Mouse (Mus musculus): Measurements from ENCODE around the gene Kctd11. TPM values are rescaled to one million over a fixed set of nuclear protein-coding genes. Genes with fewer than 3 reads are reported as not detected.

Kctd11 gene
- total and polyA plus RNA-seq, 3 experiments = 3.2 to 5.7 (median 4.9) TPM

DNA sequence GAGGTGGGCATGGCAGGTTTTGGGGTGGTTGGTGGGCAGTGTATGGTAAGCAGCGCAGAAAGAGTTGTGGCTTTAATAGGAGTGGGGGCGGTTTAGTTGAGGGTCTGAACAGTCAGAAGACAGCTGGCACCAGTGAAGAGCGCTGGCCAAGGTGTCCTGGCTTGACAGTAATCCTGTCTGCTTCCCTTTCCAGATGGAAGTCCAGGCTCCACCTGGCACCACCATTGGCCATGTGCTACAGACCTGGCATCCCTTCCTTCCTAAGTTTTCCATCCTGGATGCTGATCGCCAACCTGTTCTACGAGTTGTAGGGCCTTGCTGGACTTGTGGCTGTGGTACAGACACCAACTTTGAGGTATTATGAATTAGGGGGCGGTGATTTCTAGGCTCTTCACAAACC lies 33.2 kb downstream of the Kctd11 start:
- DNase-seq = no peak

DNA sequence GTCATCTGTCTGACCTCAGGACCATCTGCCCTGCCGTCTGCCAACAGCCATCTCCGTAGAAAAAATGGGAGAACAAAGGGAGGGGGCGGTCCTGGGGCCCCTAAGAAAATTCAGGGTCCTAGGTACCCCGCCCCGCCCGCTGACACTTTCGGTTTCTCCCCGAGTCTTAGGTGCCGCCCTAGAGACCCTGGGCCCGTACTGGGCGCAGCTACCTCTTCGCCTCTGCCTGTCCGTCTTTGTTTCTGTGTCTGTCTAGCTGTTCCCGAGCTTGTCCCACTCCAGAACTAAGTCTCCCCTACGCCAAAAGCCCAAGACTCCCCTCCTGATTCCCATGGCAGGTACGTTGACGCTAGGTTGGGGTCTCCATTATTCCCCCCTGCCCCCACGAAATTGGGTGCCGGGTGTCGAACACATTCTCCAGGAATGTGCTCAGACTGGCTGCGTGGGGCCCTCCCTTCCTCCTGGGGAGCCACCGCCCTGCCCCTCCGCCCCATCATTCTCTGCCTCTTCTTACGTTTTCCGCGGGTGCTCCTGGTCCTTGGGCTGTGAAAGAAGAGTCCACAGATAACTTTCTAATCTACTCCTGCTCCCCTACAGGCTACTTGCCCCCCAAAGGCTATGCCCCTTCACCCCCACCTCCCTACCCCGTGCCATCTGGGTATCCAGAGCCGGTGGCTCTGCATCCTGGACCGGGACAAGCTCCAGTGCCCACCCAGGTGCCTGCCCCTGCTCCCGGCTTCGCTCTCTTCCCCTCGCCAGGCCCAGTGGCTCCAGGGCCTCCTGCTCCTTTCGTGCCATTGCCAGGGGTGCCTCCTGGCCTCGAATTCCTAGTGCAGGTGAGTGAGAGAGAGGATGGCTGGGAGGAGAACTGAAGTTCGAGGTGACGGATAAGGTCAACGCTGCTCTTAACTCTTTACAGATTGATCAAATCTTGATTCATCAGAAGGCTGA lies 34.2 kb downstream of the Kctd11 start:
- peak; percentile 43 for DNase-seq

DNA sequence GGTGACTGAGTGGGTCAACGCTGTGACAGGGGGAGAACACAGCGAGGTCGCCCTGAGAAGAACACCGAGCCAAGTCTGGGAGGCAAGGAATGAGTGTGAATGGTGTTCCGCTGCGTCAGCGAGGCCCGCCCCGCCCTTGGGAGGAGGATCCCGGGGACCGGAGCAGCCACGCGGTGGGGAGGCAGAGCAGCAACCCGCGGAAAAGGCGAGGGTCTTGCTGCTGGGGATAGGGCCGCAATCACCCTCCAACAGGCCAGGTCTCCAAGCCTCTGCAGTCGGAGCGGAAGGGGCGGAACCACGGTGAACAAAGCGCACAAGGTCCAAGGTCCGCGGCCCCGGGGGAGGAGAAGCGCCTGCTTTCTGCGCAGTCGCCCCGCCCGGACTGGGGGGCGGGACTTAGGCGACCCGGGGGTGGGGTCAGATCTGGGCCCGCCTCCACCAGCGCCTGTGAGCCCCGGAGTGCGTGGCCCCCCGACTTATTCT lies 35.0 kb downstream of the Kctd11 start, which contains the start of gene Plscr3:
TSS of gene Plscr3 (plus strand) at position 179 of the 483 bp plus-strand sequence.
- peak; percentile 95 for DNase-seq

DNA sequence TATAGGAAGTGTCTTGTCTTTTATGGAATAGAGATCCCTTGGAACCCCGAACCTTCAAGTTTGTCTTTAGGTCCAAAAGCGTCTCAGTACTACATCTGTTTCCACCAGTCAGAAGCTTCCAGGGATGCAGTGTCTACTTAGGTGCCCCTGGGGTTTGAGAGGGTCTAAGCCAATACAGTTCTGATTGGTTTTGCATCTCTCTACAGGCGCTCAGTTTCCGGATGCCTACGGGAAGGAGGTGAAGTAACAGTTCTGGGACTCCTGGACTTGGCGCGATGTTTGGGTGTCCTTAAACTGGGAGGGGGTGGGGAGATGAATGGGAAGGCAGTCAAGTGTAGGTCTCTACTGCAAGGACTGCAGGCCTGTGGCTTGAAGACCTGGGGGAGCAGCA lies 42.5 kb downstream of the Kctd11 start:
- no peak for DNase-seq

DNA sequence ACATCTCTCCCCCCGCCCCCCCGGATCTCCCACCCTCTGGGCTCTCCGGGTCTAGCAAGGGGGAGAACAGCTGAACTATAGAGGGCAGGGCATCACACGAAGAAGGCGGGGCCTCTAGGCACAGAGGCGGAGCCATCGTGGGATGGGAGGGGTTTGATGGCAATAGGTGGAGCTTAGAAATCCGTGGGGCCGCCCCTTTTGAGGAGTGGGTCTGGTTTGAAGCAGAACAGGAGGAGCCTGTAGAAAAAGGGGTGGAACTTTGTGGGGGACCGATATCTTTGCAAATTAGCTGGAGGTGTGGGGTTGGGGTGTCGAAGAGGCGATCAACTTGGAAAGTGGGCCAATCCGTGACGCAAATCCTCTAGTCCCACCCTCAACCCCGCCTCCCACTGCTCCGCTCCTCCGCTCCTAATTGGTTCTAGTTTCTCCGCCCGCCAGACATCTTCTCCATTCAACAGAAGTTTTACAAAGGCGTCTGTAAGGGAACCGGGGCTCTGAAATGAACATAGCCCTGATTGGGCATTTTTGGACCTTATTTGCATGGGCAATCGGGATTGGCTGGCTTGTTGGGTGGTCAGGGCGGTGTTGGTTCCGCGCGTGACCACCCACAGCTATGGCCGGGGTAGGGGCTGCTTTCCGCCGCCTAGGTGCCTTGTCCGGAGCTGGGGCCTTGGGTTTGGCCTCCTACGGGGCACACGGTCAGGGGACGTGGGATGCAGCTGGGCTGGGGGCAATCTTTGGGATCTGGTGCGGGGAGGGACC lies 43.1 kb downstream of the Kctd11 start, which contains the start of gene Tmem256:
TSS of gene Tmem256 (plus strand) at position 563 of the 762 bp plus-strand sequence.
- peak; percentile 97 for DNase-seq

DNA sequence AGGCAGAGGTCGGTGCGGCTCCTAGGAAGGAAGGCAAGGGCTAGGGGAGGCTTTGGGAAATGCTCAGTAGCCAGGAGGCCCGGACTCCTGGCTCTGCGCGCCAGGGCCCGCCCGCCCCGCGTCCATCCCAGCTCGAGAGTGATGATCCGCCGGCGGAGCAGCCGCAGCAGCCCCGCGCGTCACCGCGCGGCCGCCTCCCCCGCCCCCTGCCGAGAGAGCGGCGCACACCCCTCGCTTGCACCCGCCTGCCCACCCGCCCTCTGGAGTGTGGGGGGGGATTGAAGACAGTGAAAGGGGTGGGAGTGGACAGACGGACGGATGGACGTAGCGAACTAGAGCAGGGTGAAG lies 43.6 kb downstream of the Kctd11 start, which contains the start of gene Nlgn2:
TSS of gene Nlgn2 (minus strand) at position 181 of the 348 bp plus-strand sequence.
- DNase-seq = no peak

DNA sequence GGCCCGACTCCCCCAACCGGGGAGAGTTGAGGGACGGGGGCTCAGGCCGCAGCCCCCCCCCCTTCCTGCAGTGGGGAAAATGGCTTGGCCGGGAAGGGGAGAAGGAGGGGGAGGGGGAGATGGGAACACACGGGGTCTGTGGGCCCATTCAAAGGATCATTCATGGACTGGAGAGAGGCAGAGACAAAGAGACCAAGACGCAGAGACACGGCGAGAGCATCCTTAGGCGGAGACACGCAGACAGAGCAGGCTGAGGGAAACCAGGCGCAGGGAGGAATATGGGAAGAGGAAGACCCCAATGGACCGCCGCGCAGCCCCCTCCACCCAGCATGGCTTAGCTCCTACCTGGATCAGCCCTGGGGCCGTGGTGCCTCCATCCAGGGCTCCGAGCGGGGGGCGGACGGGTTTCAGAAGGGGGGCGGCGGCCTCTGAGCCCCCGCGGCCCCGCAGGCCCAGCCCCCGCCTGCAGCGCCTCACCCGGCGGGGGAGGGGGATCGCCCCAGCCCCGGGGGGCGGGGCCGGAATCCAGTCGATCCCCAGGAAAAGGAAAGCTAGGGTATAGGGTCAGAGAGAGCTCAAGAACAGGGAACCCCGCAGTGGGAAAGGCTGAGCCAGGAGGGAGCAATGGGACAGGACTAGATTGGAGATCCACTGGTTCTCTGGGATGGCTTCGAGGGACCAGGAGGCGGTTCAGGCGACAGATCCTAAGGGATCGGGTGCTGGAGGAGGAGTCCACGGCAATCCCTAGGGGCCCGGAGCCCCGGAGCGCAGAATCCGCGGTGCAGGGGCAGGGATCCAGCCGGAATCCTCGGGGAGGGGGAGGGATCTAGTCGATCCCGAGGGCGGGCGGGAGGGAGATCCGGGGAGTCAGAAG lies 44.3 kb downstream of the Kctd11 start:
- no peak for DNase-seq

DNA sequence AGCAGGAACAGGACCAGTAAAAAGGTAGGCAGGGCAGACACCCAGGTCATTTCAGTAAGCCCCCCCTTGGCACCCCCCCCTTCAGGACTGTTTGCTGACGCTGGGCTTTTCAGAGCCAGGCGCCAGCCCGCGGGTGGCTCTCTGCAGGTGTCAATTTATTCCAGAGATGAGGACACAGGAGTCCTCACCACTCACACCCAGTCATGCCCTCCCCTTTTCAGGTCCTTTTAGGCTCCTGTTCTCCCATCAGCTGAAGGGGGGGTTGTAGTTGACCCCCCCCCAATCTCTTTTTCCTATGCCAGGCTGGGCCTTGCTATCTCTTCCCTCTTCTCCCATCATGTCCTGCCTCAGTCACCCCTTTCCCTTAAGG lies 45.3 kb downstream of the Kctd11 start:
- no peak for DNase-seq

DNA sequence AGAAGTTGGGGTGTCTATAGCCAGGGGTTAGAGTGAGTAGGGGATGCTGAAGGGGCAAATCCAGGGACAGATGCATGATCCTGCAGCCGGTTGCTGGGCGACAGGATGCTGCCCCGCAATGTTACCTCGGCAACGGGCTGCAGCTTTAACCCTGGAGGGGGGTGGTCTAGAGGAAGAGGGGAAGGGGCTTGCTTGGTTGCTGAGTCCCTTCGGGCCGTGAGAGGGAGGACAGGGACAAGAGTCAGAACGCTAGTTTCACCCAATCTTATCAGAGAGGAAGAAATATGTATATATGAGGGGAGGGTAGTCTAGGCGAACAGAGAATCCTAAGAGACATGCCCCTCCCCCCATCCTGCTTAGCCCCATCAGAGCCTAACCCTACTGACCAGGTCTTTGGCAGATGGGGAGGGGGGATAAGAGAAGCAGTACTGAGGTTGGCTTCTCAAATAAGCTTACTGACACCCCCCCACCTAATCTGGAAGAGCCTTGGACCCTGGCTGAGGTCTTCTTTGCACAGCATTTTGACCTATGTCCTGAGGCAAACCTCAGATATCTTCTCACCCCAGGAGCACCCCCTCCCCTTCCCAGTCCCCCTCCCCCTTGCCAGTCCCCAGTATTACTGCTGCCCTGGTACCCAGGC lies 45.8 kb downstream of the Kctd11 start:
- no peak for DNase-seq

DNA sequence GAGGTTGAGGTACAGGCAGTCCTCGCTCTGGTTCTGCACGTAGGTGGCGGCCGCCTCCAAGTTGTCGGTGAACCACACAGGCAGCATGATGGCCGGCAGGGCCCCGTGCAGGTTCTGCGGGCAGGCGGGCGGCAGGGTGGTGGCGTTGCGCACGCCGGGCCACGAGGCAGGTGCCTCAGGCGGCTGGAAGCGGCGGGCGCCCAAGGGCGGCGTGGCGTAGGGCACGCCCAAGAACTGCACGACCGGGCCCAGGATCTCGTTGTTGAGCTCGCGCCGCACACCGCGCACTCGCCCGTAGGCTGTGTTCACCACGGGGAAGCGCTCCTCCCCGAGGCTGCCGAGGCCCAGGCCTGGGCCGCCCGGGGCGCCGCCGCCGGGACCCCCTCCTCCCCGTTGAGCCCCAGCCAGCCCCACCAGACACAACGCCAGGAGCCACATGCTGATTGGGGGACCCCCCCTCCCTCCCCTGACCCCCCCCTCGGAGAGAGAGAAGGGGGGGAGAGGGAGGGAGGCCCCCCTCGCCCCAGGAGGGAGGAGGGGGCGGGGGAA lies 47.1 kb downstream of the Kctd11 start:
- DNase-seq = peak; percentile 47

DNA sequence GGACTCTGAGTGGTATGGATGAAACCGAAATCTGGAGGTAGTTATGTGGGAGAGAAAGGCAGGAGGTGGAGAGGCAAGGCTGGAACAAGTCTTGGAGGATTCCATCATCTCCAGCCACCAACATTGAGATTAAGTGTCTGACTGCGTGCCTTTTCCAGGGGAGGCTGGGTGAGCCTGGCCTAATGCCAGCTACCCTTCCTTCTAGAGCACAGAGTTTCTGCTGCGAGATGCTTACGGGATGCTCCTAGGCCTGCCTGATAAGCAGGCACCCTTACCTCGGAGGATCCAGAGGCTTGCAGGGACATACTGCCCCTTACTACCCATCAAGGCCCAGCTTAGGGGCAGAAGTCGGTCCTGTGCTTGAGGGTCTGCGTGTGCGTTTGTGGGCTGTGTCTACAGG lies 47.7 kb downstream of the Kctd11 start:
- no peak for DNase-seq

DNA sequence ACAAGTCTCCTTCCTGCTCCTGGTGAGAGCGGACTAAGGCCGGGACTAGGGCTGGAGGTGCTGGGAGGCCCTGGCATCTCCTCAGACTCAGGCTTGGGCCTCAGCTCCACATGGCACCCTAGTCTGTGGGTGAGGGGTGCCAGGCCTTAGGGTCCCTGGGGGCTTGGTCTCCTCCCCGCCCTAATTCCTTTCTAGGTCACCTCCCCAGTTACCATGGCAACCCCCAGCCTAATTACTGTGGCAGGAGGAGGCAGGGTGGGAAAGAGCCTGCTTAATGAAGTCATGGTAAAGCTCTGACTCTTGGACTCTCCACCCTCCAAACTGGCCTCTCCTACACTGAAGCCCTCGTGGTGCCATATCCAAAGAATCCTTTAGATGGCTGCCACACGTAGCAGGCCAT lies 52.4 kb downstream of the Kctd11 start:
- no peak for DNase-seq

Small RNA genes lying within 50 kb of the gene (microRNA-seq; reads per million reads assigned to microRNA genes)
- gene Mir6924 = 0 reads per million in 2 experiments

Other genes with a start within 250 kb of the Kctd11 start
Only the 30 nearest of the 41 such genes appear.
- gene Polr2a, start 122.8 kb downstream of the Kctd11 start, total RNA-seq (2021) = 10 to 100 TPM; 71.4 to 77.9 TPM
- 20.6 and 38.3 TPM in 2 replicates for gene Polr2a, start 122.8 kb downstream of the Kctd11 start, polyA plus RNA-seq (2012; rRNA removed)
- gene Slc35g3, start 119.4 kb downstream of the Kctd11 start, total RNA-seq (2021) = not detected
- not detected in 2 replicates for gene Slc35g3, start 119.4 kb downstream of the Kctd11 start, polyA plus RNA-seq (2012; rRNA removed)
- gene Zbtb4, start 115.5 kb downstream of the Kctd11 start, total RNA-seq (2021) = 10 to 100 TPM; 47.3 to 74.8 TPM
- 66.0 and 73.6 TPM in 2 replicates for gene Zbtb4, start 115.5 kb downstream of the Kctd11 start, polyA plus RNA-seq (2012; rRNA removed)
- 1 to 10 TPM; 1.7 to 3.1 TPM for gene Chrnb1, start 85.5 kb downstream of the Kctd11 start, total RNA-seq (2021)
- 2.7 and 3.0 TPM in 2 replicates for gene Chrnb1, start 85.5 kb downstream of the Kctd11 start, polyA plus RNA-seq (2012; rRNA removed)
- gene Fgf11, start 79.5 kb downstream of the Kctd11 start, total RNA-seq (2021) = 10 to 100 TPM in 1 of 2 experiments, 1 to 10 TPM in 1; 4.6 to 12.8 TPM
- gene Fgf11, start 79.5 kb downstream of the Kctd11 start, polyA plus RNA-seq (2012; rRNA removed) = 6.0 and 13.4 TPM in 2 replicates
- gene Tmem102, start 75.8 kb downstream of the Kctd11 start, total RNA-seq (2021) = 1 to 10 TPM in 1 of 2 experiments, under 1 TPM in 1; 0.23 to 1.1 TPM
- gene Tmem102, start 75.8 kb downstream of the Kctd11 start, polyA plus RNA-seq (2012; rRNA removed) = 0.81 and 0.94 TPM in 2 replicates
- not detected for gene Gm39566, start 66.1 kb downstream of the Kctd11 start, total RNA-seq (2021)
- gene Gm39566, start 66.1 kb downstream of the Kctd11 start, polyA plus RNA-seq (2012; rRNA removed) = not detected in 2 replicates
- not detected for gene Spem2, start 62.9 kb downstream of the Kctd11 start, total RNA-seq (2021)
- gene Spem2, start 62.9 kb downstream of the Kctd11 start, polyA plus RNA-seq (2012; rRNA removed) = 0.09 TPM in 1 of 2 replicates, not detected in the other
- gene Spem1, start 59.2 kb downstream of the Kctd11 start, total RNA-seq (2021) = not detected
- gene Spem1, start 59.2 kb downstream of the Kctd11 start, polyA plus RNA-seq (2012; rRNA removed) = not detected in 2 replicates
- 10 to 100 TPM; 14.6 to 21.8 TPM for gene Nlgn2, start 43.6 kb downstream of the Kctd11 start, total RNA-seq (2021)
- gene Nlgn2, start 43.6 kb downstream of the Kctd11 start, polyA plus RNA-seq (2012; rRNA removed) = 55.0 and 58.6 TPM in 2 replicates
- gene Tmem256, start 42.9 kb downstream of the Kctd11 start, total RNA-seq (2021) = 100 to 1,000 TPM; 139 to 173 TPM
- gene Tmem256, start 42.9 kb downstream of the Kctd11 start, polyA plus RNA-seq (2012; rRNA removed) = 116 and 160 TPM in 2 replicates
- gene Plscr3, start 35.0 kb downstream of the Kctd11 start, total RNA-seq (2021) = 10 to 100 TPM; 50.8 to 53.5 TPM
- gene Plscr3, start 35.0 kb downstream of the Kctd11 start, polyA plus RNA-seq (2012; rRNA removed) = 224 and 230 TPM in 2 replicates
- gene Tnk1, start 22.7 kb downstream of the Kctd11 start, total RNA-seq (2021) = under 1 TPM in 1 of 2 experiments, not detected in 1; 0.38 TPM
- gene Tnk1, start 22.7 kb downstream of the Kctd11 start, polyA plus RNA-seq (2012; rRNA removed) = 0.17 and 0.91 TPM in 2 replicates
- gene Tmem95, start 3.4 kb downstream of the Kctd11 start, total RNA-seq (2021) = not detected
- gene Tmem95, start 3.4 kb downstream of the Kctd11 start, polyA plus RNA-seq (2012; rRNA removed) = not detected in 2 replicates
- under 1 TPM; 0.46 to 0.69 TPM for gene Acap1, start 14.1 kb upstream of the Kctd11 start, total RNA-seq (2021)
- gene Acap1, start 14.1 kb upstream of the Kctd11 start, polyA plus RNA-seq (2012; rRNA removed) = 0.71 and 1.0 TPM in 2 replicates
- gene 2810408A11Rik, start 19.6 kb upstream of the Kctd11 start, total RNA-seq (2021) = under 1 TPM; 0.66 to 0.86 TPM
- gene 2810408A11Rik, start 19.6 kb upstream of the Kctd11 start, polyA plus RNA-seq (2012; rRNA removed) = 0.18 and 0.74 TPM in 2 replicates
- 10 to 100 TPM; 40.6 to 44.2 TPM for gene Neurl4, start 19.7 kb upstream of the Kctd11 start, total RNA-seq (2021)
- gene Neurl4, start 19.7 kb upstream of the Kctd11 start, polyA plus RNA-seq (2012; rRNA removed) = 38.6 and 47.6 TPM in 2 replicates
- 10 to 100 TPM; 44.7 to 61.8 TPM for gene Gps2, start 32.5 kb upstream of the Kctd11 start, total RNA-seq (2021)
- gene Gps2, start 32.5 kb upstream of the Kctd11 start, polyA plus RNA-seq (2012; rRNA removed) = 130 and 148 TPM in 2 replicates
- gene Eif5a, start 40.6 kb upstream of the Kctd11 start, total RNA-seq (2021) = 100 to 1,000 TPM; 572 to 622 TPM
- 180 and 225 TPM in 2 replicates for gene Eif5a, start 40.6 kb upstream of the Kctd11 start, polyA plus RNA-seq (2012; rRNA removed)
- 10 to 100 TPM; 12.9 to 20.0 TPM for gene Ybx2, start 54.4 kb upstream of the Kctd11 start, total RNA-seq (2021)
- 21.8 and 41.4 TPM in 2 replicates for gene Ybx2, start 54.4 kb upstream of the Kctd11 start, polyA plus RNA-seq (2012; rRNA removed)
- 100 to 1,000 TPM in 1 of 2 experiments, 10 to 100 TPM in 1; 84.2 to 119 TPM for gene Slc2a4, start 66.8 kb upstream of the Kctd11 start, total RNA-seq (2021)
- 138 and 142 TPM in 2 replicates for gene Slc2a4, start 66.8 kb upstream of the Kctd11 start, polyA plus RNA-seq (2012; rRNA removed)
- gene Cldn7, start 83.4 kb upstream of the Kctd11 start, total RNA-seq (2021) = under 1 TPM in 1 of 2 experiments, not detected in 1; 0.78 TPM
- gene Cldn7, start 83.4 kb upstream of the Kctd11 start, polyA plus RNA-seq (2012; rRNA removed) = 0.11 and 0.32 TPM in 2 replicates
- 100 to 1,000 TPM; 130 to 136 TPM for gene Ctdnep1, start 99.8 kb upstream of the Kctd11 start, total RNA-seq (2021)
- gene Ctdnep1, start 99.8 kb upstream of the Kctd11 start, polyA plus RNA-seq (2012; rRNA removed) = 106 and 117 TPM in 2 replicates
- 10 to 100 TPM; 61.9 to 91.9 TPM for gene Elp5, start 101.1 kb upstream of the Kctd11 start, total RNA-seq (2021)
- 45.0 and 45.6 TPM in 2 replicates for gene Elp5, start 101.1 kb upstream of the Kctd11 start, polyA plus RNA-seq (2012; rRNA removed)
- gene Gabarap, start 109.7 kb upstream of the Kctd11 start, total RNA-seq (2021) = 100 to 1,000 TPM; 487 to 580 TPM
- 226 and 315 TPM in 2 replicates for gene Gabarap, start 109.7 kb upstream of the Kctd11 start, polyA plus RNA-seq (2012; rRNA removed)
- gene Phf23, start 114.4 kb upstream of the Kctd11 start, total RNA-seq (2021) = 10 to 100 TPM; 52.2 to 57.6 TPM
- gene Phf23, start 114.4 kb upstream of the Kctd11 start, polyA plus RNA-seq (2012; rRNA removed) = 9.7 and 19.0 TPM in 2 replicates
- 10 to 100 TPM; 11.2 to 12.2 TPM for gene Dvl2, start 119.2 kb upstream of the Kctd11 start, total RNA-seq (2021)
- 20.2 and 22.2 TPM in 2 replicates for gene Dvl2, start 119.2 kb upstream of the Kctd11 start, polyA plus RNA-seq (2012; rRNA removed)
- gene Acadvl, start 134.0 kb upstream of the Kctd11 start, total RNA-seq (2021) = 100 to 1,000 TPM; 426 to 754 TPM
- 171 and 186 TPM in 2 replicates for gene Acadvl, start 134.0 kb upstream of the Kctd11 start, polyA plus RNA-seq (2012; rRNA removed)
- gene Dlg4, start 135.5 kb upstream of the Kctd11 start, total RNA-seq (2021) = 10 to 100 TPM; 22.9 to 32.4 TPM
- 21.7 and 22.1 TPM in 2 replicates for gene Dlg4, start 135.5 kb upstream of the Kctd11 start, polyA plus RNA-seq (2012; rRNA removed)
- gene Asgr1, start 172.7 kb upstream of the Kctd11 start, total RNA-seq (2021) = 1 to 10 TPM in 1 of 2 experiments, not detected in 1; 1.7 TPM
- gene Asgr1, start 172.7 kb upstream of the Kctd11 start, polyA plus RNA-seq (2012; rRNA removed) = 0.08 TPM in 1 of 2 replicates, not detected in the other